Mouse (Mus musculus): ENCODE data around the gene Josd2.

- no peak for TF ChIP-seq POLR2A (IDR thresholded peaks at IDR 0.05; ENCODE audit: borderline replicate concordance, extremely low read depth, insufficient read depth, insufficient read length, poor library complexity, severe bottlenecking)
- no peak for TF ChIP-seq CTCF (IDR thresholded peaks at IDR 0.05; ENCODE audit: borderline replicate concordance, extremely low read depth, insufficient read depth, insufficient read length)
Measured at GRCm38 (mm10) chr7:44432550-44432949, 35.2 kb upstream of the Josd2 start.
